Mouse (Mus musculus): ENCODE measurements around the gene Slc38a2. TPM values are rescaled to one million over a fixed set of nuclear protein-coding genes. Genes with fewer than 3 reads are reported as not detected.

Slc38a2 gene
- polyA plus RNA-seq, 1 experiment, result not detected

DNA sequence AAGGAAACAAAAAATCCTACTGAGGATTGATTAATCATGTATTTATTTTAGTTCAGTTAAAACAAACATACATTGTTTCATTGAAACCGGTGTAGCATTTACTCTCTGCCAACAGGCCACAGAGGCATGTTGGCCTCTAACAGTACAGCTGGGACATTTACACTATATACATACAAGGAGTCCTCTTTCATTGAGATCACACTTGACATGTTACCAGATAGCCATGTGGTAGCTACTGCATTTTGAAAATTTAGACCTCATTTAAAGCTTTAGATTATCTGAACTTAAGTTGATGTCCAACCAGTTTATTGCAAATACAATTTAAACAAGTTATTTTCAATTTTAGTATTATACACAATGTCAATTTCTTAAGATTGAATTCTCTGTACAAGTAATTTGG is 12.2 kb downstream of the Slc38a2 start:
- H3K27ac ChIP-seq (ENCODE audit: insufficient read depth, low read depth, low read length), result no peak overlapping the region
- TF ChIP-seq CTCF (IDR thresholded peaks at IDR 0.05; ENCODE audit: insufficient read depth, low read depth, low read length) (no peak), POLR2A (IDR thresholded peaks at IDR 0.05; ENCODE audit: insufficient read depth, low read depth, low read length) (no peak)
- H3K4me3 ChIP-seq (ENCODE audit: insufficient read depth, low read depth, low read length), result no peak overlapping the region
- H3K4me1 ChIP-seq (ENCODE audit: control insufficient read depth, insufficient read depth, low read length), result peaks cover 5% of the 10 kb centered on the region; the same call in 1 of the 2 replicates
- 30% methylated on average over 1 of the region's 1 CpGs for WGBS

DNA sequence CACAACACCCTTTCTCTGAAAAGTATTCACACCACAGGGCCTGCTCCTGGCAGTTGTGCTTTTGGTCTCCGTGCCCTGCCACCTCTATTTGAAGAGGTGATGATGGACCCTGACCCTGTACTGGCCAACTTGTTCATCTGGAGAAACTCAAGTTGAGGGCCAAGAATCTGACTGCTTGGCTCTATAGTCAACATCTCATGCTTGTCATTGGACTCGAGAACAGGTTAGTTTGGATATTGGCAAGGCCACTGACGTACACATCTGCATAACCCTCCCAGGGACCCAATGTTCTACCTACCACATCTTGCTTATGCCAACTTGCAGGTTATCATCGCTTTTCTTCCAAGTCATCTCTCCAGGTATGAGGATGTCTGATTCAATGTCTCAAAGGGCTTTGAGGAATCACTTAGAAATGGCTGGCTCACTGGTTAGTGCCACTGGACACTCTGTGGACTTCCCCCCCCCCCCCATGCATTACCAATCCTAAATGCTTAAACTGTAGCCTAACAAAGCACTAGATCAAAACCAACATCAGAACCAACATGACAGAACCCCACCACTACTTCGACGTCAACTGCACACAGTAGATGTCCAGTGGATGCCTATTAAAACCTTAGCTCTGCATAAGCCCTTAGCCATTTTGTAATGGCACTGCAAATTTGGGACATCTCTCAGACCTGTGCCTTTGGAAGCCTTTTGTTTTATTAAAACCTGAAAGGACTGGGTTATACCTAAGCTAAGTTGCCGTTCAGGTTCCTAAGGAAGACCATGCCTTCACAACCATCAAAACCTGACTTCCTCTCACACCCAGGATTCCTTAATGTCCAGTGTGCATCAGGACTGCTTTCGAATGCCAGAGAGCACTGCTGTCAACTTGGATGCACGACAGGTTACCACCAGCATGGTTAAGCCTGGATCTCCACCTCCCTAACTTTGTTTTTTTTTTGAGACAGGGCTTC is 13.1 kb downstream of the Slc38a2 start:
- 88% methylated on average over 9 of the region's 9 CpGs for WGBS
- Histone ChIP-seq H3K4me3 (ENCODE audit: insufficient read depth, low read depth, low read length) (no peak overlapping the region), H3K4me1 (ENCODE audit: control insufficient read depth, insufficient read depth, low read length) (peaks cover 5% of the 10 kb centered on the region; the same call in 1 of the 2 replicates), H3K27ac (ENCODE audit: insufficient read depth, low read depth, low read length) (no peak overlapping the region)
- TF ChIP-seq CTCF (IDR thresholded peaks at IDR 0.05; ENCODE audit: insufficient read depth, low read depth, low read length), result no peak
- no peak for TF ChIP-seq POLR2A (IDR thresholded peaks at IDR 0.05; ENCODE audit: insufficient read depth, low read depth, low read length)

DNA sequence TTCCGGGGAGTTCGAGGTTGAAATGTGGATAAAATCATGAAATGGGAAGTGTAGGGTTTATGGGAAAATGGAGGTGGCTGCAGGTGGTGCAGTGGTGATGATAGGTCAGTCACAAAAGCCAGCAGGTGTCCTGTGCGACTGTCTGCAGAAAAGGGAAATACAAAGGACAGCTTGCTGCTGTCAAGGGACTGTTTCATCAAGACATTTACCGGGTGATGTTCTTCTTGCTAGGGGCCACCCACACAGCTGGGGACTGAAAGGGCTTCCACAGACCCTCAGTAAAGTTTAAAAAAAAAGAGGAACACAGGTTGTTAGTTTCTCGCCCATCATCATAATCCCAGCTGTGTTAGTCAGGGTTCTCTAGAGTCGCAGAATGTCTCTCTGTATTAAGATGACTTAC is 14.3 kb downstream of the Slc38a2 start:
- Histone ChIP-seq H3K27ac (ENCODE audit: insufficient read depth, low read depth, low read length) (no peak overlapping the region), H3K4me3 (ENCODE audit: insufficient read depth, low read depth, low read length) (no peak overlapping the region), H3K4me1 (ENCODE audit: control insufficient read depth, insufficient read depth, low read length) (peaks cover 5% of the 10 kb centered on the region; the same call in 1 of the 2 replicates)
- 66% methylated on average over 6 of the region's 6 CpGs for WGBS
- TF ChIP-seq POLR2A (IDR thresholded peaks at IDR 0.05; ENCODE audit: insufficient read depth, low read depth, low read length) (no peak), CTCF (IDR thresholded peaks at IDR 0.05; ENCODE audit: insufficient read depth, low read depth, low read length) (no peak)

DNA sequence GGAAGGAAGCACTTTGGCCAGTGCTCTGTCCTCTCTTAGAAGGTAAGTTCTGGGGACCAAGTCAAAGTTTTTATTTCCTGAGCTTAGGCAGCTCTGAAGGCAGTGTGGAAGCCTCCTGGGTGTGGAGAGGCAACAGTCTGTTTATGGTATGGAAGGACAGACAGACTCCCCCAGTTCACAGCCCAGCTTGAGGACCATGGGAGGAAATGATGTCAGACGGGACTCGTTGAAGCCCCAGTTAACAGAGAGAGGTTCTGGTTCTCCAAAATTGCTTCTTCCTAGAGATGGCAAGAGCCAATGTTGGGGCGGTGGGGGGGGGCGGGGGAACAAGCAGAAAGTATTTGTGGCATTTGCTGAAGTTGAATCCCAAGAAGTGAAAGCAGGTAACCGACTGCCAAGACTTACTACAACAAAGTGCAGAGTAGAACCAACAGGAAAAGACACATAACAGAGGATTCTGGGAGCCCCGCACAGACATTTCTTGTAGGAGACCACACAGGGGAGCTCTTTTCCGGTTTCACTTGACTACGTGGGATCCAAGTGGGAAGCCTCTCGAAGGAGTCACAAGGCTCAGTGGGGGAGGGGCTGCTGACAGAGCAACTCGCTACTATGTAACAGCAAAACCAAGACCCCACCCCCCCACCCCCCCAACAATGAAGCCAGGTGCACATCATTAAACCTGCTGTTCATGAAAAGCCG is 15.2 kb downstream of the Slc38a2 start:
- no peak overlapping the region; the same call in 1 of the 2 replicates for H3K27ac ChIP-seq (ENCODE audit: insufficient read depth, low read depth, low read length)
- WGBS, result 46% methylated on average over 11 of the region's 11 CpGs
- TF ChIP-seq CTCF (IDR thresholded peaks at IDR 0.05; ENCODE audit: insufficient read depth, low read depth, low read length), result no peak
- TF ChIP-seq POLR2A (IDR thresholded peaks at IDR 0.05; ENCODE audit: insufficient read depth, low read depth, low read length), result no peak
- H3K4me1 ChIP-seq (ENCODE audit: control insufficient read depth, insufficient read depth, low read length), result peaks cover 5% of the 10 kb centered on the region; the same call in 1 of the 2 replicates
- H3K4me3 ChIP-seq (ENCODE audit: insufficient read depth, low read depth, low read length), result no peak overlapping the region

DNA sequence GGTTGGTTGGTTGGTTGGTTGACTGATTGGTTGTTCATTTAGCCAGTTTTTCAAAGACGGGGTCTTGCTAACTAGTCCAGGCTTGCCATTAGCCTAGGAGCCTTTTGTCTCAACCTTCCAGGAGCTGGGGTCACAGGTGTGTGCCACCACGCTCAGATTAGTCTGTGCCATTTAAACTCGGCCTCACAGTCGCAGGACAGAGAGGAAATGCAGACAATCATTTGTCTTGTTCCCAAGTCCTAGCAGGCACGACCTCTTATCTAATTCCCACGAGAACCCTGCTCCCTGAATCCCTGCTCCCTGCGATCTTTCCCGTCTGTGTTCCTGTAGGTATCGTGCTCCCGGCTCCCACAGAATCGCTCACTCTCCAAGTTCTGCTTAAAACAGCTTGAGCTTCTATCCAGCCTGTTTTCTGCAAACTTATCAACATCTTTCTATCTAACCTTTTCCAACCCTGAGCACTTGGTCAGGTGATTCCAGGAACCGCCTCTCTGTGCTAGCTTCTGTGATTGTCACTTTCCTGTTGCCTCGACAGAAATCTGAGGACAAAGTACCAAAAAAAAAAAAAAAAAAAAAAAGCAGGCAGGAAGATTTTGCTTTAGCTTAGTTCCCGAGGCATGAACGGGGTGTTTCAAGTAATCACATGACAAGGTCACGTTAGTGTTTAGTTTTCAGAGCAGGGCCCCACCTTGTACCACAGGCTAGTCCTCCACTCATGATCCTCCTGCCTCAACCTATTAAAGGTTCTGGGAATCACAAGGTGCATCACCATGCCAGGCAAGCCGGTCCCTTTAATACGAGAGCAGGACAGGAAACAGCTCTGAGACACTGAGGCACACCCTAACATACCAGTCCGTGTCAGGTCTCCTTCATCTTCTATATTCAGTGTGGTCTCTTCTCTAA is 20.4 kb downstream of the Slc38a2 start:
- Histone ChIP-seq H3K27ac (ENCODE audit: insufficient read depth, low read depth, low read length) (no peak overlapping the region), H3K4me3 (ENCODE audit: insufficient read depth, low read depth, low read length) (no peak overlapping the region), H3K4me1 (ENCODE audit: control insufficient read depth, insufficient read depth, low read length) (peaks cover under 1% of the 10 kb centered on the region; the same call in 1 of the 2 replicates)
- WGBS, result 81% methylated on average over 19 of the region's 19 CpGs
- no peak for TF ChIP-seq CTCF (IDR thresholded peaks at IDR 0.05; ENCODE audit: insufficient read depth, low read depth, low read length)

DNA sequence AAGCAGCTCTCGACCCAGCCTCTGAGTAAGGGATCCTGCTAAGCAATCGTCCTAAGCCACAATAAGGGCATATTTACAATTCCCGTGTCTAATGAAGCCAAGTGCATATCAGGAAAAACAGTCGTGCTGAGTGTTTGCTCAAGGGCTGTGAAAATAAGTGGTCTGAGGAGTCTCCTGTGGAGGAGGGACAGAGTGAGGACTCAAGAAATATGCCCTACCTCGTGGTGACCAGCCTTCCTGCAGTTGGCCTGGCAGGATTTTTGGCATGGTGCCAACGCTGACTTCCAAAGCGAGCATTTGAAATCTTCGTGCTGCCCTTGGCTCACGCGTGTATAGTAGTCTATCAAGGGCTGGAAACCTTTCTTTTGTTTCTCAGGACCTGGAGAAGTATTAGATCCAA is 23.0 kb downstream of the Slc38a2 start:
- Histone ChIP-seq H3K27ac (ENCODE audit: insufficient read depth, low read depth, low read length) (no peak overlapping the region), H3K4me1 (ENCODE audit: control insufficient read depth, insufficient read depth, low read length) (no peaks in the 10 kb centered on the region), H3K4me3 (ENCODE audit: insufficient read depth, low read depth, low read length) (no peak overlapping the region)
- no peak for TF ChIP-seq POLR2A (IDR thresholded peaks at IDR 0.05; ENCODE audit: insufficient read depth, low read depth, low read length)
- TF ChIP-seq CTCF (IDR thresholded peaks at IDR 0.05; ENCODE audit: insufficient read depth, low read depth, low read length), result no peak
- WGBS, result 37% methylated on average over 10 of the region's 10 CpGs

DNA sequence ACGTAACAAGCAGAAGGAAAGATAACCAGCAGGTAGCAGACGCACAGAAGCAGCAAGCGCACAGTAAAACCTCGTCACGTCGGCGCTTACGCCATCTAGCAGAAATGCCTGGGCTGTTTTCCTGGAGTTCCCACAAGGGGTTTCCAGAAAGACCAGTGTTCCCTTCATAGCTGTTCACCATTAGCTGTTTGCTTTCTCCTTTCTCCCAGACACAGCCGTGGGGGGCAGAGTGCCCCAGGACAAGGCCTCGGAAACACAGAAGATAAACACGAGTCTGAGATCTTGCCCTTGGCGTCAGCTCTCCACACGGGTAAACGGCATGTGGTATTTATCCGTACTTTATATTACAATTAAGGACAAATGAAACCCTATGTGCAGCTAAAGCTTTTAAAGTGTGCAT is 23.8 kb downstream of the Slc38a2 start:
- no peak for TF ChIP-seq CTCF (IDR thresholded peaks at IDR 0.05; ENCODE audit: insufficient read depth, low read depth, low read length)
- TF ChIP-seq POLR2A (IDR thresholded peaks at IDR 0.05; ENCODE audit: insufficient read depth, low read depth, low read length), result no peak
- Histone ChIP-seq H3K27ac (ENCODE audit: insufficient read depth, low read depth, low read length) (no peak overlapping the region), H3K4me3 (ENCODE audit: insufficient read depth, low read depth, low read length) (no peak overlapping the region), H3K4me1 (ENCODE audit: control insufficient read depth, insufficient read depth, low read length) (no peaks in the 10 kb centered on the region)
- WGBS, result 86% methylated on average over 15 of the region's 15 CpGs

DNA sequence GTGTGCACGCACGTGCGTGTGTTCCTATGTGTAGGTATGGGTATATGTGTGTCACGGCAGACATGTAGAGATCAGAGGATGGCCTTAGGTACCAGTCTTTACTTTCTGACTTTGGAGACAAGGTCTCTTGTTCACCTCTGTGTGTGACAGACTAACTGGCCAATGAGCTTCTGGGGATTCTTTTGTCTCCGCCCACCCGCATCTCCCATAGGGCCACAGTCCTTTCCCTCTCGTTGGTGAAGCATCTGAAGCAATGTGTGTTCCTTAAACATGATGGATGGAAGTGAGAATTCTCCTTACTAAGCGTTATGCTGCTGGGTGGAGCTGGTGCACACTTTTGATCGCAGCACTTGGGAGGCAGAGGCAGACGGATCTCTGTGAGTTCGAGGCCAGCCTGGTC is 24.5 kb downstream of the Slc38a2 start:
- Histone ChIP-seq H3K4me3 (ENCODE audit: insufficient read depth, low read depth, low read length) (no peak overlapping the region), H3K4me1 (ENCODE audit: control insufficient read depth, insufficient read depth, low read length) (no peaks in the 10 kb centered on the region), H3K27ac (ENCODE audit: insufficient read depth, low read depth, low read length) (no peak overlapping the region)
- TF ChIP-seq POLR2A (IDR thresholded peaks at IDR 0.05; ENCODE audit: insufficient read depth, low read depth, low read length) (no peak), CTCF (IDR thresholded peaks at IDR 0.05; ENCODE audit: insufficient read depth, low read depth, low read length) (no peak)
- WGBS, result 94% methylated on average over 11 of the region's 11 CpGs

All from olfactory bulb, adult 2 months (tissue).